9 mouse cellular contexts compared by ENCODE assay signal in genomic region chr11:109873161-109873775, GRCm38 (mm10). TPM values are rescaled to one million over a fixed set of nuclear protein-coding genes. Genes with fewer than 3 reads are reported as not detected.
DNase-seq lines count a peak whose midpoint lies in the region; ATAC-seq and TF ChIP-seq lines count a peak whose summit lies in the region.
"Had no signal": no experiment of that assay in that cellular context is flagged by ENCODE, and none has a peak within 500 bp of the region (broad histone marks: within the 10 kb centered on the region; RNA-seq: fewer than 3 reads in every experiment).

No protein-coding gene starts in this region.

- no peaks in the 10 kb centered on the region for H3K9me3 ChIP-seq in heart, embryonic 11.5 days (replicated peaks; ENCODE audit: control insufficient read depth, low read length)
- no peaks in the 10 kb centered on the region for H3K9me3 ChIP-seq in heart, embryonic 15.5 days (replicated peaks)

- TF ChIP-seq POLR2A in thymus, adult 2 months (IDR thresholded peaks at IDR 0.05; ENCODE audit: control insufficient read depth, extremely low read depth, insufficient read depth, low read length, poor library complexity): no peak

- no peaks in the 10 kb centered on the region; the same call in 1 of the 2 replicates for H3K27me3 ChIP-seq in heart, embryonic 11.5 days (ENCODE audit: control insufficient read depth, insufficient read depth, low read length)
- no peaks in the 10 kb centered on the region for H3K27me3 ChIP-seq in thymus, adult 2 months (ENCODE audit: control insufficient read depth, insufficient read depth, low read length)
- H3K27me3 ChIP-seq in heart, embryonic 15.5 days: no peaks in the 10 kb centered on the region

- no peak overlapping the region for H3K9ac ChIP-seq in heart, embryonic 11.5 days (ENCODE audit: low read depth, low read length)
- H3K9ac ChIP-seq in heart, embryonic 15.5 days: no peak overlapping the region

- H3K4me1 ChIP-seq in heart, embryonic 11.5 days (ENCODE audit: control insufficient read depth, insufficient read depth, low read length): no peaks in the 10 kb centered on the region
- H3K4me1 ChIP-seq in thymus, adult 2 months (replicated peaks; ENCODE audit: control insufficient read depth, insufficient read depth, low read length): no peaks in the 10 kb centered on the region
- H3K4me1 ChIP-seq in heart, embryonic 15.5 days (replicated peaks): no peaks in the 10 kb centered on the region

- no peak for TF ChIP-seq CTCF in thymus, adult 2 months (IDR thresholded peaks at IDR 0.05; ENCODE audit: borderline replicate concordance, control insufficient read depth, extremely low read depth, insufficient read depth, low read length, poor library complexity)

- no peak for ATAC-seq in heart, embryonic 11.5 days (replicated peaks; ENCODE audit: insufficient number of reproducible peaks, low FRiP score, low TSS enrichment)
- ATAC-seq in heart, embryonic 15.5 days (replicated peaks; ENCODE audit: insufficient number of reproducible peaks, insufficient read depth, low FRiP score, low read depth): no peak

- H3K36me3 ChIP-seq in heart, embryonic 11.5 days (ENCODE audit: control insufficient read depth, insufficient read depth, low read length): no peaks in the 10 kb centered on the region
- H3K36me3 ChIP-seq in thymus, adult 2 months (ENCODE audit: control insufficient read depth, insufficient read depth, low read length): no peaks in the 10 kb centered on the region
- no peaks in the 10 kb centered on the region for H3K36me3 ChIP-seq in heart, embryonic 15.5 days

- H3K4me2 ChIP-seq in heart, embryonic 11.5 days: no peak overlapping the region
- no peak overlapping the region for H3K4me2 ChIP-seq in heart, embryonic 15.5 days

- WGBS in heart, embryonic 11.5 days (ENCODE audit: insufficient replicate concordance): 44% methylated on average over 9 of the region's 9 CpGs
- WGBS in thymus, adult 2 months: 43% methylated on average over 9 of the region's 9 CpGs
- WGBS in heart, embryonic 15.5 days: 43% methylated on average over 9 of the region's 9 CpGs

- peak; percentile 41 for DNase-seq in heart, adult 8-10 months (ENCODE audit: low spot score)
- peak; percentile 31 for DNase-seq in thymus, postnatal 0 days (ENCODE audit: low spot score)
- DNase-seq in thymus, adult 2 months: no peak
- peak; percentile 59 for DNase-seq in retina, postnatal 1 day
- no peak for DNase-seq in ovary, postnatal 10 days (ENCODE audit: low spot score)
- no peak for DNase-seq in thymus, adult 18-20 months

- no peak overlapping the region for H3K27ac ChIP-seq in heart, embryonic 11.5 days (ENCODE audit: low read depth, low read length)
- H3K27ac ChIP-seq in thymus, adult 2 months (ENCODE audit: control insufficient read depth, insufficient read depth, low read length): no peak overlapping the region
- peak overlapping the region; percentile 45 for H3K27ac ChIP-seq in heart, embryonic 15.5 days

- H3K4me3 ChIP-seq in heart, embryonic 11.5 days (ENCODE audit: low read depth, low read length): no peak overlapping the region
- no peak overlapping the region for H3K4me3 ChIP-seq in thymus, adult 2 months (ENCODE audit: control insufficient read depth, insufficient read depth, low read length)
- H3K4me3 ChIP-seq in heart, embryonic 15.5 days: no peak overlapping the region

RNA-seq across cellular contexts. Expression of gene 1700012B07Rik, which starts 45.4 kb away (rescaled TPM):
- total RNA-seq in heart, adult 8-10 months (2022): not detected
- polyA plus RNA-seq in heart, embryonic 11.5 days (2014; fragmentation: Nextera tagmentation; extraction: Ambion mirVana): not detected in 2 replicates
- 1.2 and 1.3 TPM in 2 replicates for polyA plus RNA-seq in thymus, postnatal 0 days (2015; fragmentation: Nextera tagmentation; extraction: Ambion mirVana)
- 0.11 TPM in 1 of 2 replicates, not detected in the other for polyA plus RNA-seq in thymus, adult 2 months (2012; rRNA removed)
- polyA plus RNA-seq in heart, embryonic 15.5 days (2015; fragmentation: Nextera tagmentation; extraction: Ambion mirVana): not detected in 2 replicates
- total RNA-seq: layer of hippocampus, postnatal 14 days had no signal

Comparison
In these comparisons a context has a peak if more than half of its experiments do, and no peak if none do; other contexts are left out.
1. DNase-seq: peak in heart, adult 8-10 months (single experiment), thymus, postnatal 0 days (single experiment) and retina, postnatal 1 day (single experiment); none in thymus, adult 2 months (single experiment), ovary, postnatal 10 days (single experiment) and thymus, adult 18-20 months (0 of 2).